Mouse (Mus musculus) stomach, embryonic 14.5 days (tissue): ENCODE measurements around the gene Lyrm4. TPM values are rescaled to one million over a fixed set of nuclear protein-coding genes. Genes with fewer than 3 reads are reported as not detected.

ENCODE experiments used
- ATAC-seq: fragments of 200-750 bp; cut with Nextera tagmentation; 2 replicates; pipeline ENCODE4 v1.8.0; 2017; ENCODE audit warnings: low read depth, moderate TSS enrichment; ENCODE audit not compliant: insufficient number of reproducible peaks, insufficient read depth, low FRiP score
- H3K27ac ChIP-seq: fragments of 300-500 bp; sonication (generic); 2 replicates; pipeline ENCODE4 v1.5.1; 2014; ENCODE audit warnings: mild to moderate bottlenecking, low read length, moderate library complexity, mixed read lengths
- H3K27me3 ChIP-seq: fragments of 300-500 bp; sonication (generic); 2 replicates; pipeline ENCODE4 v1.6.1; 2014; ENCODE audit warnings: low read length, control low read depth, mixed read lengths; ENCODE audit not compliant: control insufficient read depth, insufficient read depth
- H3K36me3 ChIP-seq: fragments of 300-500 bp; sonication (generic); 2 replicates; pipeline ENCODE4 v1.6.1; 2014; ENCODE audit warnings: mild to moderate bottlenecking, control low read depth, low read length, moderate library complexity, mixed read lengths; ENCODE audit not compliant: control insufficient read depth, insufficient read depth
- H3K4me1 ChIP-seq: fragments of 300-500 bp; sonication (generic); 2 replicates; pipeline ENCODE4 v1.6.1; 2014; ENCODE audit warnings: low read length, control low read depth, mixed read lengths; ENCODE audit not compliant: control insufficient read depth, insufficient read depth
- H3K4me2 ChIP-seq: fragments of 300-500 bp; sonication (generic); replicated peaks from 2 replicates; pipeline ENCODE4 v1.6.1; 2014; ENCODE audit warnings: low read depth, low read length, control low read depth
- H3K4me3 ChIP-seq: fragments of 300-500 bp; sonication (generic); 2 replicates; pipeline ENCODE4 v1.5.1; 2014; ENCODE audit warnings: low read depth, low read length, control low read depth
- H3K9ac ChIP-seq: fragments of 300-500 bp; sonication (generic); replicated peaks from 2 replicates; pipeline ENCODE4 v1.6.1; 2014; ENCODE audit warnings: low read depth, mild to moderate bottlenecking, control low read depth, low read length, moderate library complexity, mixed read lengths
- H3K9me3 ChIP-seq: fragments of 300-500 bp; sonication (generic); 2 replicates; pipeline ENCODE4 v1.6.1; 2016; ENCODE audit warnings: low read depth, low read length, control low read depth; ENCODE audit not compliant: control insufficient read depth
- WGBS: fragments of 180-500 bp; shearing (Covaris S2); extraction: QIAGEN DNeasy Blood & Tissue Kit; methylation state at CpG from one replicate; pipeline ENCODE4 v1.1.7; 2014; 5-methylcytosine and 5-hydroxymethylcytosine counted together
- polyA plus RNA-seq: library from polyadenylated mRNA; unstranded; fragments of >200 nt; fragmentation: Nextera tagmentation; extraction: Ambion mirVana; gene quantifications from 2 replicates; pipeline ENCODE4 v1.2.1, GENCODE M21; 2014

Lyrm4 gene
- polyA plus RNA-seq, 1 experiment from 2014 or later: 30.1 TPM

DNA sequence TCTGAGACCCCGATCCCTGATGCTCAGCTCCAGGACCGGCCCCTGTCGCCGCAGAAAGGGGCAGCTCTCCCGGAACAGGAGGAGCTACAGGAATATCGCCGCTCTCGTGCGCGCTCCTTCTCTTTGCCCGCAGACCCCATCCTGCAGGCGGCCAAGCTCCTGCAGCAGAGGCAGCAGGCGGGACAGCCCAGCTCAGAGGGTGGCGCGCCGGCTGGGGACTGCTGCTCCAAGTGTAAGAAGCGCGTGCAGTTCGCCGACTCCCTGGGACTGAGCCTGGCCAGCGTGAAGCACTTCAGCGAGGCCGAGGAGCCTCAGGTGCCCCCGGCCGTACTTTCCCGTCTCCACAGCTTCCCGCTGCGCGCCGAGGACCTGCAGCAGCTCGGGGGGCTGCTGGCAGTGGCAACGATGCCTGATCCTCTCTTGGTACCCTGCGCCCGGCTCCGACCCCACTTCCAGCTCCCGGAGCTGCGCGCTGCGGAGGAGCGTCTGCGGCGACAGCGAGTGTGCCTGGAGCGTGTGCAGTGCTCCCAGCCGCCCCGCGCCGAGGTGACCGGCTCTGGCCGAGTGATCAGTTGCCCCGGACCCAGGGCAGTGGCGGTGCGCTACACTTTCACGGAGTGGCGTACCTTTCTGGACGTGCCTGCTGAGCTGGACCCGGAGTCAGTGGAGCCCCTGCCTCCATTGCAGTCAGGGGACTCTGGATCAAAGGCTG is 148.5 kb downstream of the Lyrm4 start:
- H3K27ac ChIP-seq: no peak overlapping the region
- no peaks in the 10 kb centered on the region for H3K9me3 ChIP-seq
- H3K9ac ChIP-seq: peak overlapping the region; percentile 42; the same call in 1 of the 2 replicates
- WGBS: under 1% methylated on average over 57 of the region's 57 CpGs
- H3K27me3 ChIP-seq: no peaks in the 10 kb centered on the region; the same call in 1 of the 2 replicates
- H3K4me3 ChIP-seq: peak overlapping the region; percentile 62
- peak; percentile 64; the same call in 1 of the 2 replicates for ATAC-seq
- H3K36me3 ChIP-seq: no peaks in the 10 kb centered on the region
- H3K4me2 ChIP-seq: peak overlapping the region; percentile 100
- H3K4me1 ChIP-seq: 0 out of 2 replicates have a peak, but pooled peaks cover 3% of the 10 kb centered on the region

DNA sequence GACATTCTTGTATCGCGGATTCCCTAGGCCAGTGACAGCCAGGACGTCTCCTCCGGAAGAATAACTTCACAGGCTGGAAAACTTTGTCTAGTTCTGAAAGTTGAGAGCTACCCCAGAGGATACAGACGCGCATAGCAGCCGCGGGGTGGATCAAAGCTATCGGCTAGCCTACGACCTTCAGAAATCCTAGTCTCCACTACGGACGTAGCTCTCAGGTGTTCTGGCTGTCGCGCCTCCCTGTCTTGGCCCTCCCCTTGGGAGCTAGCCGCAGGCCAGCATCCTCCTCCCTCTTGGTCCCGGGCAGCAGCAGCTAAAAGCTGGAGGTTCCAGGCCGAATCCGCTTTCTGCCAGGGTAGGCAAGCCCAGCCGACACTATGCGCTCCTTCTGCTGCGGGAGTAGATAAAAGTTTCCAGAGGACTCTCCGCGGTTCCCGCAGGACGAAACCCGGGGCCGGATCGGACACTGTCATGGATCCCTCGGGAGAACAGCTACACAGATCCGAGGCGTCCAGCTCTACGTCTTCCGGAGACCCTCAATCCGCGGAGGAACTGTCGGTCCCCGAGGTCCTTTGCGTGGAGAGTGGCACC is 149.1 kb downstream of the Lyrm4 start:
- peak; percentile 44 for ATAC-seq
- Histone ChIP-seq H3K4me3 (peak overlapping the region; percentile 62), H3K4me1 (0 out of 2 replicates have a peak, but pooled peaks cover 3% of the 10 kb centered on the region), H3K4me2 (peak overlapping the region; percentile 100), H3K9ac (peak overlapping the region; percentile 42; the same call in 1 of the 2 replicates), H3K27ac (no peak overlapping the region), H3K36me3 (no peaks in the 10 kb centered on the region), H3K9me3 (no peaks in the 10 kb centered on the region), H3K27me3 (no peaks in the 10 kb centered on the region; the same call in 1 of the 2 replicates)
- WGBS: under 1% methylated on average over 38 of the region's 38 CpGs

DNA sequence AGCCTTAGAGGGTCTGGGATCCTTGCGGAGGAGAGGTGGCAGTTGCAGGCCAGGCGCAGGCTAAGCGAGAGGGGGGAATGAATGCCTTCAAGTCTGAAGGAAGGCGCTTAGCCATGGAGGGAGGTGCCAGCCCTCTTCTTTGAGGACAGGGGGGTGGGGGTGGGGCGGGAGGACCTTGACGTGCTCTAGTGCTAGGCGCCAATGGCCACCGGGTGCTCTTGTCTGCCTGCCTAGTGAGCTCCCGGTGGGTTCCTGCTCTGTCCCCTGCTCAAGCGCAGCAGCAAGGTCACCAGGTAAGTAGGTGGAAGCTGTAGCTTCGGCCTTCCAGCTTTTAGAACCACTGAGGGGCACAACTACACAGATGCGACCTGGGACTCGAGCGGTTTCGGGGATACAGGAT is 149.6 kb downstream of the Lyrm4 start:
- Histone ChIP-seq H3K27me3 (no peaks in the 10 kb centered on the region; the same call in 1 of the 2 replicates), H3K4me3 (peak overlapping the region; percentile 62), H3K36me3 (no peaks in the 10 kb centered on the region), H3K4me1 (0 out of 2 replicates have a peak, but pooled peaks cover 3% of the 10 kb centered on the region), H3K27ac (no peak overlapping the region), H3K9ac (0 out of 2 replicates have a peak overlapping the region, but pooled peaks have one; percentile 42), H3K9me3 (no peaks in the 10 kb centered on the region), H3K4me2 (peak overlapping the region; percentile 100)
- peak; percentile 48; the same call in 1 of the 2 replicates for ATAC-seq
- WGBS: 3% methylated on average over 15 of the region's 15 CpGs

DNA sequence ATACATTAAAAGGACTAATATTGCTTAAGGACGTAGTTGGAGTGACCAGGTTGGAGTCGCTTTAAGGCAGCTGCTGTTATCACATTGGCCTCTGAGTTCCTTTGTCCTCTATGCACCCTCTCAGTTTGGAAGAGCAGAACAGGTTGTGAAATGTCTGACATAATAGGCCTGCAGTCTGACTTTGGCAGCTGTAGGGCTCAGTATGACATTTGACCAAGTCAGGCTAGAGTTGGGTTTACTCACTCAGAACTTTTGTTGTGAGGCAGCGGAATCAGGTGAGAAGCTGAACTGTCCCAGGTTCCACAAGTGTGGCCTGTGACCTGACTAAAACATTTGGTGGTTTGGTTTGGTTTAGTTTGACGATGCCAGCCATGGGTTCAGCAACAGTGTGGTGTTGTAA is 153.7 kb downstream of the Lyrm4 start:
- Histone ChIP-seq H3K4me1 (0 out of 2 replicates have a peak, but pooled peaks cover 3% of the 10 kb centered on the region), H3K9me3 (no peaks in the 10 kb centered on the region), H3K27me3 (no peaks in the 10 kb centered on the region), H3K27ac (no peak overlapping the region), H3K9ac (no peak overlapping the region), H3K4me3 (no peak overlapping the region), H3K36me3 (no peaks in the 10 kb centered on the region), H3K4me2 (no peak overlapping the region)
- no peak for ATAC-seq
- WGBS: 85% methylated on average over 4 of the region's 4 CpGs

DNA sequence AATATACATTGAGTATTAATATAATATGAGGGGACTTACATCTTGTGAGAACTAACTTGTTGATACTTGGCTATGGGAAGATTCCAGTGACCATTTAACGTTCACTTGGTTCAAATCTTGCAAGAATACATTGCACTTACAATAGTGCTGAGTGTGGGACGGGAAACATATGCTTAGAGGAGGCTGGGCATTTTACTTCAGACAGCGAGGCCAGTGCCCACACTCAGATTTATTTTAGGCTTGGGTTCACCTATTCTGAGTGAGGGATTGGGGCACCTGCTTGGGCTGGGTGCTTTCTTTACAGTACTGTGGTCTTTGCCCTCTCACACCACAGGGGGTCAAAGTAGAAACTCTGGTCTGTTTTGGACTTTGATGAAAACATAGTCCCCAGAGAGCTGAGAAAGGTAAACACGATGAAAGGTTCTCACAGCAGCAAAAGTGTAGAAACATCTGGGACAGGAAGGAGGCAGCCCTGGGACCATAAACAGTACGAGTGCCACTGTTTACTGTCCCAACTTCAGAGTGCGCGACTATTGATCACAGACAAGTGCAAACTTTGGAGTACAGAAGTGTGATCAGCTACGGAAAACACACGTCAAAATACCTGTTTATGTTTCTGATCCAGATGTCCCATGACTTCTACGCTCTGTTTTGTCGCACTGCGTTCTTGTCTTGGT is 157.8 kb downstream of the Lyrm4 start:
- ATAC-seq: no peak
- Histone ChIP-seq H3K4me2 (no peak overlapping the region), H3K36me3 (no peaks in the 10 kb centered on the region), H3K4me1 (no peaks in the 10 kb centered on the region), H3K9me3 (no peaks in the 10 kb centered on the region; the same call in 1 of the 2 replicates), H3K27ac (no peak overlapping the region), H3K27me3 (no peaks in the 10 kb centered on the region), H3K9ac (no peak overlapping the region), H3K4me3 (no peak overlapping the region)
- WGBS: 63% methylated on average over 12 of the region's 12 CpGs

DNA sequence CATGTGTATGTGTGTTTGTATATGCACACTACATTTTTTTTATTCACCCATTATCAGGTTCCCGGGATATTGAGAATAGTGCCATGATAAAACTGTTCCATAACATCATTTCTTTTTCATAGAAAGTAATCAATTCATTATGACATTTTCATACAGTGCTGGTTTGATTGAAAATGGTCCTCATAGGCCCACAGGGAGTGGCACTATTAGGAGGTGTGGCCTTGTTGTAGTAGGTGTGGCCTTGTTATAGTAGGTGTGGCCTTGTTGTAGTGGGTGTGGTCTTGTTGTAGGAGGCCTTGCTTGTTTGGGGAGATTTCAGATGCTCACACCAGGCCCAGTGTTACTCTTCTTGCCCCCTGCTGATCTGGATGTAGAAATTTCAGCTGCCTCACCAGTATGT is 158.8 kb downstream of the Lyrm4 start, which contains the start of gene Ppp1r3g:
Gene Ppp1r3g, plus strand, starts transcription at position 301 of the 400 bp plus-strand sequence.
- Histone ChIP-seq H3K9ac (no peak within 1 kb of the TSS), H3K4me3 (no peak within 1 kb of the TSS), H3K9me3 (no peaks in the 10 kb centered on the region; the same call in 1 of the 2 replicates), H3K27me3 (no peaks in the 10 kb centered on the region), H3K36me3 (no peaks in the 10 kb centered on the region), H3K27ac (no peak within 1 kb of the TSS), H3K4me2 (no peak within 1 kb of the TSS), H3K4me1 (no peaks in the 10 kb centered on the region)
- ATAC-seq: no peak
- WGBS: 94% methylated on average over 1 of the region's 1 CpGs

DNA sequence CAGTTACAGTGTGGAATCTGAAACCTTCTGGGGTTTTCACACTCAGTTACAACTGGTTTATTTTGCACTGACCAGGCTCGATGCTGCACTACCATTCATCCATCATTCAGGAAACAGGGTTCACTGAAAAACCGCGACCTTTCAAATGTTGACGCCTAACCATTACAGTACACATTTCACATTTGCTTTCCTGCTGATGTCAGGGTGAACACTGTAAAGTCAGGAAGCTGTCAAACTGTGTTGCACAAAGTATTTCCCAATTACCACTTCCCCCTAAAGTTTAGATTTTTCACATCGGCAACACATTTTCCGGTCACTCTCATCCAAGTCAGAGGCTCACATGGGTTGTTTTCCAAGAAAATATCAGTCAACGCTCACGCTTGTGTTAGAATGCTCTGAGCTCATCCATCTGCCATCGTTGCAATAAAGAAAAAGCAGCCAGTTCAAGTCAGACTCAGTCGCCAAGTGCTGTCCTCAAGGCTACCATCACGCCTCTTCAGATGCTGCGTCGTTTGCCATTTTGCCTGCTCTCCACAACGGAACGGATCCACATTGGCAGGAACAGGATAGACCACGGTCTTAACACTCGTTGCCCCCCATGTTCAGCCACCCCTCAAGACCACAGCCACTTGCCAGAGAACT is 167.4 kb downstream of the Lyrm4 start:
- WGBS: 59% methylated on average over 17 of the region's 17 CpGs
- no peak for ATAC-seq

More for the DNA sequence above, 167.4 kb downstream of the Lyrm4 start:
- Histone ChIP-seq H3K4me2 (no peak overlapping the region), H3K4me3 (no peak overlapping the region), H3K9me3 (no peaks in the 10 kb centered on the region; the same call in 1 of the 2 replicates), H3K4me1 (no peaks in the 10 kb centered on the region), H3K27ac (no peak overlapping the region), H3K36me3 (no peaks in the 10 kb centered on the region), H3K9ac (no peak overlapping the region), H3K27me3 (no peaks in the 10 kb centered on the region)
